Mouse (Mus musculus) thymus, adult 2 months (tissue): ENCODE results near the gene Pde2a.

Source experiments
- CTCF ChIP-seq: fragments of 200-500 bp; IDR thresholded peaks from 2 replicates; pipeline ENCODE4 v1.5.1; 2012; ENCODE audit warnings: mild to moderate bottlenecking, control low read depth, low read length, moderate library complexity, borderline replicate concordance; ENCODE audit not compliant: control insufficient read depth, poor library complexity, insufficient read depth; ENCODE audit errors: extremely low read depth
- POLR2A ChIP-seq: fragments of 200-500 bp; IDR thresholded peaks from 2 replicates; pipeline ENCODE4 v1.6.1; 2012; ENCODE audit warnings: mild to moderate bottlenecking, low read length, control low read depth, moderate library complexity; ENCODE audit not compliant: control insufficient read depth, poor library complexity, insufficient read depth; ENCODE audit errors: extremely low read depth

DNA sequence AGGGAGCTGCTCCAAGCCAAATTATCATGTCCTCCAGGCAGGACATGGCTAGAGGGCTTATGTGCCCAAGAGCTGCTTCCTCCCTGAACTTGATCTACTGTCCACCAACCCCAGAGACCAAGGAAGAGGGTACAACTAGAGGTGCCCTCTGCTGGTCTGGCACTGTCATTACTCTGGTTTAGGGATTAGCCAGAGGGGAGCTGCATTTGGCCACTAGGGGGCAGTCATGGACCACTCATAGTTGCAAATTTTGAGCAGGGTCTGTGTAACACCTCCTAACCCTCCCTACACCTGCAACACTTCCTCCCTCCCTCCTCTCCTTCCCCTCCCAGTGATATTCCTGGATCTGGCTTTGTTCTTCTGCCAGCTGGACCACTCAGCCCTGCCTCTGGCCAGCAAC, 8.7 kb upstream of the Pde2a start:
- TF ChIP-seq CTCF (peak; percentile 75; the same call in 1 of the 2 replicates), POLR2A (no peak)
